8 mouse cellular contexts compared by ENCODE assay signal in the genomic region with DNA sequence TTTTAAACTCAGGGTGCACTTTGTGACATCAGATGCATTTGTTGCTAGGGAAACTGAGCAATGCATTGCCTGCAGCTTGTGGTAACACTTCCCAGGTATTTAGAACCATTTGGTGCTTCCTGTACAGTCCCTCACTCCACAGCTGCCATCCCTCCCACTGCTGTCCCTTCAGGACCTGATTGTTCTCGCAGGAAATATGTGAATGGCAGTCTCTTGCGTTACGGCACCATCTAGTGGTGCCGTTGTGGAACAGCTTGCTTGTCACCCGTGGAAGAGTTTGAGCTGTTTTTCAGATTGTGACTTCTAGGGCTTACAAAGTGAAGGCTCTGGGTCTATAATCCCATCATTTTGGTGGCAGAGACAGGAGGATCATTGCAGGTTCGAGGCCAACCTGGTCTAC. TPM values are rescaled to one million over a fixed set of nuclear protein-coding genes. Genes with fewer than 3 reads are reported as not detected.
DNase-seq lines count a peak whose midpoint lies in the region; ATAC-seq and TF ChIP-seq lines count a peak whose summit lies in the region.

No protein-coding gene starts in this region.

- peak; percentile 31 for DNase-seq in gastrocnemius, adult 2 months
- no peak for DNase-seq in gastrocnemius, adult 8-10 months (ENCODE audit: low spot score in 2 of 2)
- peak; percentile 5 for DNase-seq in A20 (ENCODE audit: low read depth, low spot score)
- peak; percentile 94 for DNase-seq in brain, embryonic 14.5 days (ENCODE audit: low read depth)
- peak; percentile 18 for DNase-seq in gastrocnemius, postnatal 14 days
- peak; percentile 56 to 75 for DNase-seq in layer of hippocampus, postnatal 14 days (ENCODE audit: low spot score in 2 of 2)
- peak; percentile 22 for DNase-seq in thymus, postnatal 25 days

- peaks cover 15% of the 10 kb centered on the region; the same call in 1 of the 2 replicates for H3K27me3 ChIP-seq in midbrain, embryonic 12.5 days

- H3K36me3 ChIP-seq in midbrain, embryonic 12.5 days, result no peaks in the 10 kb centered on the region

- intact Hi-C loops in gastrocnemius, adult 2 months (cut with DNase I), result no loop called here
- intact Hi-C loops in gastrocnemius, postnatal 14 days (cut with DNase I; ENCODE audit: low total_unique reads), result loop anchor here (5.0 kb wide), 1 partner anchor 207 kb away; no protein-coding TSS in a partner anchor

- peak; percentile 63; the same call in 1 of the 2 replicates for ATAC-seq in midbrain, embryonic 12.5 days (ENCODE audit: low FRiP score, low read depth)

- TF ChIP-seq CTCF in gastrocnemius, adult 2 months (IDR thresholded peaks at IDR 0.05), result peak; percentile 85
- TF ChIP-seq CTCF in brain, embryonic 14.5 days (IDR thresholded peaks at IDR 0.05; ENCODE audit: borderline replicate concordance, extremely low read depth, insufficient read depth, insufficient read length), result peak; percentile 94

- H3K9ac ChIP-seq in midbrain, embryonic 12.5 days (replicated peaks), result no peak overlapping the region

- no peak overlapping the region for H3K27ac ChIP-seq in gastrocnemius, adult 2 months
- H3K27ac ChIP-seq in midbrain, embryonic 12.5 days (replicated peaks), result no peak overlapping the region

- H3K4me1 ChIP-seq in midbrain, embryonic 12.5 days, result 0 out of 2 replicates have a peak, but pooled peaks cover 2% of the 10 kb centered on the region

- H3K4me3 ChIP-seq in gastrocnemius, adult 2 months, result no peak overlapping the region
- no peak overlapping the region for H3K4me3 ChIP-seq in midbrain, embryonic 12.5 days

- WGBS in midbrain, embryonic 12.5 days, result 7% methylated on average over 6 of the region's 6 CpGs

- no peak overlapping the region for H3K4me2 ChIP-seq in midbrain, embryonic 12.5 days (replicated peaks)

- TF ChIP-seq POLR2A in brain, embryonic 14.5 days (IDR thresholded peaks at IDR 0.05; ENCODE audit: borderline replicate concordance, extremely low read depth, insufficient read depth, insufficient read length, poor library complexity, severe bottlenecking), result no peak

- H3K9me3 ChIP-seq in midbrain, embryonic 12.5 days, result no peaks in the 10 kb centered on the region

RNA-seq across cellular contexts. Expression of a gene that starts 31.6 kb away (rescaled TPM):
- not detected for total RNA-seq in gastrocnemius, adult 2 months (2021)
- not detected for total RNA-seq in gastrocnemius, adult 8-10 months (2022)
- polyA plus RNA-seq in brain, embryonic 14.5 days (2012; rRNA removed), result 0.24 and 0.30 TPM in 2 replicates
- total RNA-seq in gastrocnemius, postnatal 14 days (2021), result under 1 TPM; 0.13 to 0.21 TPM
- under 1 TPM in 1 of 2 experiments, not detected in 1; 0.21 TPM for total RNA-seq in layer of hippocampus, postnatal 14 days (2021)
- polyA plus RNA-seq in midbrain, embryonic 12.5 days (2016; fragmentation: Nextera tagmentation; extraction: Ambion mirVana), result 0.17 and 0.24 TPM in 2 replicates

Comparison
In these comparisons a context has a peak if more than half of its experiments do, and no peak if none do; other contexts are left out.
1. DNase-seq: peak in gastrocnemius, adult 2 months (single experiment), A20 (single experiment), brain, embryonic 14.5 days (single experiment), gastrocnemius, postnatal 14 days (single experiment), layer of hippocampus, postnatal 14 days (2 of 2) and thymus, postnatal 25 days (single experiment); none in gastrocnemius, adult 8-10 months (0 of 2).